Mouse (Mus musculus) MEL (cell line): ENCODE data around the gene Nr4a1. TPM values are rescaled to one million over a fixed set of nuclear protein-coding genes. Genes with fewer than 3 reads are reported as not detected.

Source experiments
- DNase-seq: peaks from one replicate; pipeline ENCODE4 v3.0.0; 2011; ENCODE audit warnings: low read depth, low spot score
- H3K27ac ChIP-seq: 2 replicates; pipeline ENCODE4 v1.5.1; 2012; ENCODE audit warnings: low read depth, mild to moderate bottlenecking, control low read depth, low read length, moderate library complexity; ENCODE audit not compliant: control insufficient read depth
- H3K27me3 ChIP-seq, 2 experiments: fragments of 150-350 bp in 1 of 2; sonication (generic) in 1 of 2; 2 replicates each; pipeline ENCODE4 v1.6.1; 2012; ENCODE audit warnings: low read length in 2 of 2, mild to moderate bottlenecking in 2 of 2, improper control_type of control experiment in 1 of 2, moderate library complexity in 1 of 2; ENCODE audit not compliant: insufficient read depth in 2 of 2, control insufficient read depth in 1 of 2
- H3K36me3 ChIP-seq, 2 experiments: 2 replicates each; pipeline ENCODE4 v1.6.1; 2012 to 2014; ENCODE audit warnings: low read length in 2 of 2, improper control_type of control experiment in 1 of 2, inconsistent platforms in 1 of 2, mild to moderate bottlenecking in 1 of 2; ENCODE audit not compliant: insufficient read depth in 2 of 2, control insufficient read depth in 1 of 2
- H3K4me1 ChIP-seq, 2 experiments: fragments of 150-350 bp in 1 of 2; sonication (generic) in 1 of 2; 2 replicates each; pipeline ENCODE4 v1.6.1; 2012; ENCODE audit warnings: low read length in 2 of 2, improper control_type of control experiment in 1 of 2, mild to moderate bottlenecking in 1 of 2; ENCODE audit not compliant: insufficient read depth in 2 of 2, control insufficient read depth in 1 of 2
- H3K4me3 ChIP-seq, 2 experiments: fragments of 150-350 bp in 1 of 2; sonication (generic) in 1 of 2; 2 replicates each; pipeline ENCODE4 v1.5.1; 2012; ENCODE audit warnings: low read depth in 2 of 2, low read length in 2 of 2, mild to moderate bottlenecking in 2 of 2, moderate library complexity in 2 of 2, control low read depth in 1 of 2, improper control_type of control experiment in 1 of 2; ENCODE audit not compliant: control insufficient read depth in 1 of 2, insufficient read depth in 1 of 2
- H3K79me2 ChIP-seq: 2 replicates; pipeline ENCODE4 v1.6.1; 2012; ENCODE audit warnings: mild to moderate bottlenecking, low read length, moderate library complexity; ENCODE audit not compliant: control insufficient read depth, poor library complexity, insufficient read depth
- H3K9ac ChIP-seq: 2 replicates; pipeline ENCODE4 v1.6.1; 2012; ENCODE audit warnings: low read depth, mild to moderate bottlenecking, control low read depth, low read length, moderate library complexity; ENCODE audit not compliant: control insufficient read depth, poor library complexity, severe bottlenecking
- H3K9me3 ChIP-seq: fragments of 150-350 bp; sonication (generic); replicated peaks from 2 replicates; pipeline ENCODE4 v1.6.1; 2012; ENCODE audit warnings: mild to moderate bottlenecking, low read length, improper control_type of control experiment, moderate library complexity; ENCODE audit not compliant: insufficient read depth
- BHLHE40 ChIP-seq: IDR thresholded peaks from 2 replicates; pipeline ENCODE4 v1.6.1; 2012; ENCODE audit warnings: low read depth, mild to moderate bottlenecking, inconsistent platforms, low read length, improper control_type of control experiment, borderline replicate concordance
- CHD1 ChIP-seq: IDR thresholded peaks from 2 replicates; pipeline ENCODE4 v1.6.1; 2012; ENCODE audit warnings: low read depth, mild to moderate bottlenecking, inconsistent platforms, low read length, improper control_type of control experiment
- CTCF ChIP-seq, 3 experiments: IDR thresholded peaks in 2 of 3; conservative IDR thresholded peaks in 1 of 3; 2 replicates each; pipeline ENCODE4 v1.5.1; 2011 to 2012; ENCODE audit warnings: low read length in 3 of 3, low read depth in 2 of 3, mild to moderate bottlenecking in 2 of 3, improper control_type of control experiment in 1 of 3, inconsistent platforms in 1 of 3, mixed read lengths in 1 of 3, moderate library complexity in 1 of 3; ENCODE audit not compliant: control insufficient read depth in 1 of 3, insufficient read depth in 1 of 3, poor library complexity in 1 of 3, severe bottlenecking in 1 of 3
- EP300 ChIP-seq, 2 experiments: IDR thresholded peaks; 2 replicates each; pipeline ENCODE4 v1.6.1; 2011; ENCODE audit warnings: improper control_type of control experiment in 2 of 2, low read length in 2 of 2, low read depth in 1 of 2, mild to moderate bottlenecking in 1 of 2
- GABPA ChIP-seq: IDR thresholded peaks from 2 replicates; pipeline ENCODE4 v1.6.1; 2012; ENCODE audit warnings: low read depth, mild to moderate bottlenecking, inconsistent platforms, low read length, improper control_type of control experiment, moderate library complexity
- GATA1 ChIP-seq: IDR thresholded peaks from 2 replicates; pipeline ENCODE4 v1.6.1; 2011; ENCODE audit warnings: low read depth, low read length, improper control_type of control experiment
- HCFC1 ChIP-seq: IDR thresholded peaks from 2 replicates; pipeline ENCODE4 v1.6.1; 2012; ENCODE audit warnings: low read depth, mild to moderate bottlenecking, inconsistent platforms, low read length, improper control_type of control experiment, moderate library complexity
- KAT2A ChIP-seq: conservative IDR thresholded peaks from 2 replicates; pipeline ENCODE4 v1.6.1; 2012; ENCODE audit warnings: low read depth, low read length, improper control_type of control experiment, inconsistent platforms
- MAFK ChIP-seq: IDR thresholded peaks from 2 replicates; pipeline ENCODE4 v1.6.1; 2011; ENCODE audit warnings: low read depth, mild to moderate bottlenecking, low read length, improper control_type of control experiment, borderline replicate concordance
- MAZ ChIP-seq: IDR thresholded peaks from 2 replicates; pipeline ENCODE4 v1.6.1; 2012; ENCODE audit warnings: low read depth, mild to moderate bottlenecking, inconsistent platforms, low read length, improper control_type of control experiment
- MEF2A ChIP-seq: IDR thresholded peaks from 2 replicates; pipeline ENCODE4 v1.6.1; 2014; ENCODE audit warnings: low read depth, mild to moderate bottlenecking, inconsistent platforms, low read length, improper control_type of control experiment; ENCODE audit not compliant: poor library complexity, insufficient replicate concordance, severe bottlenecking; ENCODE audit errors: extremely low read depth
- MXI1 ChIP-seq: IDR thresholded peaks from 2 replicates; pipeline ENCODE4 v1.6.1; 2011; ENCODE audit warnings: mild to moderate bottlenecking, low read depth, low read length, improper control_type of control experiment
- MYB ChIP-seq: IDR thresholded peaks from 2 replicates; pipeline ENCODE4 v1.6.1; 2011; ENCODE audit warnings: mild to moderate bottlenecking, low read depth, low read length, improper control_type of control experiment
- MYC ChIP-seq: IDR thresholded peaks from 2 replicates; pipeline ENCODE4 v1.6.1; 2011; ENCODE audit warnings: low read depth, mild to moderate bottlenecking, low read length, improper control_type of control experiment, moderate library complexity
- NELFE ChIP-seq: IDR thresholded peaks from 2 replicates; pipeline ENCODE4 v1.6.1; 2011; ENCODE audit warnings: low read depth, low read length, improper control_type of control experiment
- NRF1 ChIP-seq: IDR thresholded peaks from 2 replicates; pipeline ENCODE4 v1.6.1; 2014; ENCODE audit warnings: low read depth, mild to moderate bottlenecking, inconsistent platforms, low read length, improper control_type of control experiment, moderate library complexity; ENCODE audit not compliant: poor library complexity, insufficient read depth, severe bottlenecking
- POLR2A ChIP-seq, 2 experiments: IDR thresholded peaks; 2 replicates each; pipeline ENCODE4 v1.6.1; 2011 to 2012; ENCODE audit warnings: low read length in 2 of 2, mild to moderate bottlenecking in 2 of 2, control low read depth in 1 of 2, improper control_type of control experiment in 1 of 2, low read depth in 1 of 2, moderate library complexity in 1 of 2; ENCODE audit not compliant: control insufficient read depth in 1 of 2, insufficient read depth in 1 of 2, poor library complexity in 1 of 2
- POLR2AphosphoS2 ChIP-seq: IDR thresholded peaks from 2 replicates; pipeline ENCODE4 v1.6.1; 2011; ENCODE audit warnings: low read length, improper control_type of control experiment
- POLR2AphosphoS5 ChIP-seq: IDR thresholded peaks from 2 replicates; pipeline ENCODE4 v1.6.1; 2012; ENCODE audit warnings: low read depth, borderline replicate concordance, mild to moderate bottlenecking, inconsistent platforms, low read length, moderate library complexity, mixed read lengths
- RAD21 ChIP-seq: IDR thresholded peaks from 2 replicates; pipeline ENCODE4 v1.6.1; 2011; ENCODE audit warnings: mild to moderate bottlenecking, low read depth, low read length, improper control_type of control experiment
- RCOR1 ChIP-seq: IDR thresholded peaks from 2 replicates; pipeline ENCODE4 v1.6.1; 2012; ENCODE audit warnings: low read depth, mild to moderate bottlenecking, inconsistent platforms, low read length, improper control_type of control experiment
- SIN3A ChIP-seq: IDR thresholded peaks from 2 replicates; pipeline ENCODE4 v1.6.1; 2012; ENCODE audit warnings: low read length, improper control_type of control experiment, inconsistent platforms
- SMC3 ChIP-seq: IDR thresholded peaks from 2 replicates; pipeline ENCODE4 v1.6.1; 2011; ENCODE audit warnings: low read depth, low read length, improper control_type of control experiment
- TAL1 ChIP-seq: IDR thresholded peaks from 2 replicates; pipeline ENCODE4 v1.6.1; 2012; ENCODE audit warnings: mild to moderate bottlenecking, inconsistent platforms, low read length, moderate library complexity, mixed read lengths
- TBP ChIP-seq: IDR thresholded peaks from 2 replicates; pipeline ENCODE4 v1.8.0; 2011; ENCODE audit warnings: low read depth, low read length, improper control_type of control experiment
- TCF12 ChIP-seq: IDR thresholded peaks from 2 replicates; pipeline ENCODE4 v1.6.1; 2014; ENCODE audit warnings: low read depth, mild to moderate bottlenecking, inconsistent platforms, low read length, improper control_type of control experiment, moderate library complexity
- USF1 ChIP-seq: IDR thresholded peaks from 2 replicates; pipeline ENCODE4 v1.6.1; 2014; ENCODE audit warnings: low read depth, mild to moderate bottlenecking, inconsistent platforms, low read length, improper control_type of control experiment, moderate library complexity
- ZC3H11A ChIP-seq: IDR thresholded peaks from 2 replicates; pipeline ENCODE4 v1.6.1; 2012; ENCODE audit warnings: low read depth, mild to moderate bottlenecking, inconsistent platforms, low read length, improper control_type of control experiment
- ZKSCAN1 ChIP-seq: IDR thresholded peaks from 2 replicates; pipeline ENCODE4 v1.6.1; 2012; ENCODE audit warnings: low read depth, mild to moderate bottlenecking, inconsistent platforms, low read length, improper control_type of control experiment, moderate library complexity
- ZMIZ1 ChIP-seq: IDR thresholded peaks from 2 replicates; pipeline ENCODE4 v1.6.1; 2012; ENCODE audit warnings: low read depth, mild to moderate bottlenecking, inconsistent platforms, low read length, improper control_type of control experiment, moderate library complexity
- ZNF384 ChIP-seq: IDR thresholded peaks from 2 replicates; pipeline ENCODE4 v1.6.1; 2012; ENCODE audit warnings: low read depth, mild to moderate bottlenecking, inconsistent platforms, low read length, improper control_type of control experiment
- polyA plus RNA-seq, 2 experiments: library from polyadenylated mRNA; stranded (reverse) in 1 of 2; unstranded in 1 of 2; fragments of >175 nt in 1 of 2; fragments of >200 nt in 1 of 2; gene quantifications; 2 replicates each; pipeline versions ENCODE4 v1.2.1 to v1.2.4; 2012; ENCODE audit warnings: low replicate concordance in 2 of 2, low read depth in 1 of 2; ENCODE audit not compliant: insufficient read length in 2 of 2, insufficient read depth in 1 of 2, missing spikeins in 1 of 2
- total RNA-seq: library from RNA; depleted of rRNA; stranded (reverse); fragments of 300-350 nt; gene quantifications from 2 replicates; pipeline ENCODE4 v1.2.3, GENCODE M21; 2012

The Nr4a1 gene
- total and polyA plus RNA-seq, 3 experiments: 2.0 to 12.8 TPM; not detected in 1

DNA sequence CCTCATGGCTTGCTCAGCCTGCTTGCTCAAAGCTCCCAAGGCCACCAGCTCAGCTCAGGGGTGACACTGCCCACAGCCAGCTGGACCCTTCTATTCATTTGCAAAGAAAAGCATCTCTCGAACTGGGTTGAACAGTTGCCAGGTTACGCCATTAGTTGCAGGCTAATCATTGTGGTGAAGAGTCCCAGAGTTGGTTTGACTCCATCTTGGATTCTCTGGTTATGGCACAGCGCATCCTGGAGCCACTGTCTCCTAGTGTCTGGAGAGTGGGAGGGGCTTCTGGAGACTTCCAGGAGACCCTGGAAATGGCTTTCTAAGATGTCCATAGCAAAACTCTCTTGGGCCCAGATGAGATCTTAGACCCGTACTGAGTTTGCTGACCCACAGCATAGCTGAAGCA lies 61.3 kb downstream of the Nr4a1 start:
- peaks cover 21 to 49% of the 10 kb centered on the region in 2 experiments for H3K4me1 ChIP-seq
- H3K4me3 ChIP-seq: no peak overlapping the region
- DNase-seq: peak; percentile 32
- H3K9me3 ChIP-seq: no peaks in the 10 kb centered on the region
- peaks cover 0 to 33% of the 10 kb centered on the region in 2 experiments; a peak in 2 of 4 replicates for H3K36me3 ChIP-seq
- H3K79me2 ChIP-seq: no peaks in the 10 kb centered on the region
- H3K27ac ChIP-seq: no peak overlapping the region
- no peaks in the 10 kb centered on the region for H3K27me3 ChIP-seq
- no peak for TF ChIP-seq POLR2AphosphoS2
- peak; percentile 23; the same call in 1 of the 2 replicates for TF ChIP-seq NELFE
- TF ChIP-seq CHD1: no peak
- TF ChIP-seq MEF2A: no peak
- TF ChIP-seq, all 39 proteins: peak for 1
- H3K9ac ChIP-seq: no peak overlapping the region

DNA sequence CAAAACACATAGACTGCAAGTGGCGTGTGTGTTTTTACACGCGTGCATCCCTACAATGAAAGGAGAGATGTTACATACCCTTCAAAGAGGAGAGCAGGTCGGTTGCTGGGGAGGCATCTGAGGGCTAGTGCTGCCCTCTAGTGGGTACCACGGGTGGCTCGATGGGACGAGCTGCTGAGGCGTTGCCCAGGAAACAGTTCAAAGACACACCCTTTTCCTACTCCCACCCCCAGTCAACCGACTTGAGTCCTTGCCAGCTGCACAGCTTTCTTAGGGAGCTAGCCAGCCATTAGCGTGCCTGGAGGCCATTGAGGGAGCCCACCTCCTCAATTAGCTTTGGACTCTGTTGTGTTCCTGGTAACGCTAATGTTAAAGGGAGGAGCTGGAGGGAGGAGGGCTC lies 61.8 kb downstream of the Nr4a1 start:
- H3K36me3 ChIP-seq: peaks cover 0 to 36% of the 10 kb centered on the region in 2 experiments; a peak in 2 of 4 replicates
- DNase-seq: peak; percentile 97
- peaks cover 21 to 51% of the 10 kb centered on the region in 2 experiments for H3K4me1 ChIP-seq
- peak overlapping the region; percentile 46; the same call in 1 of the 2 replicates for H3K9ac ChIP-seq
- peak overlapping the region; percentile 54 to 59 for H3K4me3 ChIP-seq
- no peaks in the 10 kb centered on the region for H3K27me3 ChIP-seq
- H3K27ac ChIP-seq: no peak overlapping the region
- H3K79me2 ChIP-seq: no peaks in the 10 kb centered on the region
- no peaks in the 10 kb centered on the region for H3K9me3 ChIP-seq
- TF ChIP-seq TBP: no peak
- TF ChIP-seq POLR2AphosphoS5: no peak
- TF ChIP-seq ZMIZ1: no peak
- no peak for TF ChIP-seq TAL1
- TF ChIP-seq KAT2A: no peak
- TF ChIP-seq ZNF384: no peak
- TF ChIP-seq SIN3A: peak; percentile 91
- 0 out of 2 replicates have a peak, but pooled peaks have one; percentile 28 for TF ChIP-seq GABPA
- peak; percentile 22; the same call in 1 of the 2 replicates for TF ChIP-seq TCF12
- TF ChIP-seq BHLHE40: peak; percentile 53; the same call in 1 of the 2 replicates
- TF ChIP-seq MYC: peak; percentile 77
- TF ChIP-seq GATA1: peak; percentile 13; the same call in 1 of the 2 replicates
- peak; percentile 86; the same call in 1 of the 2 replicates for TF ChIP-seq MAZ
- TF ChIP-seq SMC3: peak; percentile 87
- TF ChIP-seq ZKSCAN1: no peak
- peak; percentile 73 for TF ChIP-seq RCOR1
- peak; percentile 98 to 99 (median 99) for TF ChIP-seq CTCF (IDR thresholded peaks at IDR 0.05 in 2 of 3, conservative IDR thresholded peaks at IDR 0.05 in 1 of 3; ENCODE audit: control insufficient read depth in 1 of 3, insufficient read depth in 1 of 3, low read depth in 2 of 3, low read length in 3 of 3, poor library complexity in 1 of 3, severe bottlenecking in 1 of 3)
- TF ChIP-seq EP300 (IDR thresholded peaks at IDR 0.05; ENCODE audit: low read depth in 1 of 2, low read length in 2 of 2): peak in 1 of 2 experiments; percentile 76; a peak in 2 of 4 replicates
- TF ChIP-seq RAD21: peak; percentile 92
- peak; percentile 80 for TF ChIP-seq MXI1
- TF ChIP-seq NRF1: no peak
- peak; percentile 67 for TF ChIP-seq ZC3H11A
- no peak for TF ChIP-seq CHD1
- peak in 1 of 2 experiments; percentile 38; a peak in 1 of 4 replicates for TF ChIP-seq POLR2A (IDR thresholded peaks at IDR 0.05; ENCODE audit: control insufficient read depth in 1 of 2, insufficient read depth in 1 of 2, low read depth in 1 of 2, low read length in 2 of 2, poor library complexity in 1 of 2)
- TF ChIP-seq MEF2A: no peak
- TF ChIP-seq HCFC1: peak; percentile 42; the same call in 1 of the 2 replicates
- no peak for TF ChIP-seq USF1
- peak; percentile 57; the same call in 1 of the 2 replicates for TF ChIP-seq MYB
- TF ChIP-seq POLR2AphosphoS2: no peak
- no peak for TF ChIP-seq NELFE
- TF ChIP-seq MAFK: no peak
